Mouse (Mus musculus): ENCODE data around the gene Slc29a3. TPM values are rescaled to one million over a fixed set of nuclear protein-coding genes. Genes with fewer than 3 reads are reported as not detected.

Gene Slc29a3
- polyA plus RNA-seq, 1 experiment from 2014 or later, result 13.2 TPM

DNA sequence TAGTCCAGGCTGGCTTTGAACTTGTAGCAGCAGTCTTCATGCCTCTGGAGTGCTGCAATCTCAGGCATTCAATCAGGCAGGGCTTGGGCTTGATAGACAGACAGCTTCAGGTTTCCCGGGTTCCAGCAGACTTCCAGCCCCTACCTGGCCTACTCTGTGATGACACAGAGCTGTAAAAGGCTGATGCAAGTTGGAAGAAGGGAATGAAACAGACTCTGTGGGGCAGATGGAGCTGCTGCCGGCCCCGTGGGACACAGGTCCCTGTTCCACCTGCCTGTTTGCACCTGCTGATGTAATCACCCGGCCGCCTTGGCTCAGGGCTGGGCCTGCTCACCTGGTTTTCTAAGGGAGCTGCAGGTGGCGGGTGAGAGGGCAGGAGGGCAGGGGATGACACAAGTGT lies 38.3 kb upstream of the Slc29a3 start:
- H3K4me1 ChIP-seq, result peaks cover 12% of the 10 kb centered on the region
- H3K27me3 ChIP-seq, result no peaks in the 10 kb centered on the region
- no peak overlapping the region for H3K27ac ChIP-seq (replicated peaks)
- no peaks in the 10 kb centered on the region for H3K9me3 ChIP-seq
- H3K4me3 ChIP-seq, result no peak overlapping the region
- H3K9ac ChIP-seq (replicated peaks), result no peak overlapping the region
- no peaks in the 10 kb centered on the region for H3K36me3 ChIP-seq
- no peak for ATAC-seq (replicated peaks)
- 88% methylated on average over 6 of the region's 6 CpGs for WGBS
- H3K4me2 ChIP-seq (replicated peaks), result no peak overlapping the region

DNA sequence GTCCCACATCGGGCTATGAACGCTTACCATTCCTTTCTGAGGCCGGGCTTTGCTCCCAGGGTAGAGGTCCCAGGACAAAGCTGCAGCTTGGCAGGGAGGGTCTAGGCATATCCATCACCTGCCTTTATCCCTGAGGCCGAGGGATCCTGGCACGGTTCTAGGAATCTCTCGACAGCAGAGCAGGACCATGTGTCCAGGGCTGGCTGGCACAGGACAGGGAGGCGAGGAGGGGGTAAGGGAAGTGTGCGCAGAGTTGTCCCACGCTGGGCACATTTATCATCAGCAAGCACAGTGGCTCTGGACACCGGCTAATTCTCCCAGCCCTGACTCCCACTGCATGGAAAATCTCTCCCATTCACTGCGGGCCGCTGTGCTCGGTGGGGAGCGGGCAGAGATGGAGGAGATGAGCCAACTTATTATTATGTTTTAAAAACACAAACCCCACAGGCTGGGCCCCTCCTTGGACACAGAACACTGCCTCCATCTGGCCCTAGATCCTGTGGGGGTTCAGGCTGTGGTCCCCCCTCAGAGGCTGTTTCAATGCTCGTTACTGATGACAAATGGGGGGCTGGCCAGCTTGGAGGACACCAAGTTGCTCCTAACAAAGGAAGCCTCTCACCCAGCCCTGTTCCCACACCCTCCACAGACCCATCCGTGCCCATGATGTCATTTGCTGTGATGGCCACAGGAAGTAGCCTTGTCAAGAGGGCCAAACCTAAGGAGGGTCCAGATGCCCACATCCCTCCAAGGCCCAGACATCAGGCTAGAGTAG lies 34.9 kb upstream of the Slc29a3 start:
- Histone ChIP-seq H3K36me3 (no peaks in the 10 kb centered on the region), H3K27ac (replicated peaks) (no peak overlapping the region), H3K9me3 (no peaks in the 10 kb centered on the region), H3K27me3 (no peaks in the 10 kb centered on the region), H3K9ac (replicated peaks) (no peak overlapping the region), H3K4me2 (replicated peaks) (no peak overlapping the region), H3K4me1 (0 out of 2 replicates have a peak, but pooled peaks cover 2% of the 10 kb centered on the region), H3K4me3 (no peak overlapping the region)
- 66% methylated on average over 16 of the region's 16 CpGs for WGBS
- no peak for ATAC-seq (replicated peaks)

DNA sequence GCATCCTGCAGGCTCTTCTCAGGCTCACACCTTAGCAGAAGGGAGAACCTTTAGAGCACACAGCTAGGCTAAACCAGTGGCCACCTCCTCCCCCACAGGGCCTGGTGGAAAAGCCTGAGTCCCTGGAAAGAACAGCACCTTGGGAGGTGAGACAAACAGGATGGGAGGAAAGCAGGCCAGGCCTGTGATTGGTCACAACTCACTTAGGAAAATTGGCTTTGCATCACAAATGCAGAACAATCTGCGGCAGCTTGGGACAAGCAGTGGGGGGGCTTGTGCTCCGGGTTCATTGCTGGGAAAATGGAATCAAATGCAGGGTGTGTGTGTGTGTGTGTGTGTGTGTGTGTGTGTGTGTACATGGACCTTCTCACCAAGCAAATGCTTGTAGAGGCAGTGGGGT lies 31.0 kb upstream of the Slc29a3 start:
- Histone ChIP-seq H3K9me3 (no peaks in the 10 kb centered on the region), H3K9ac (replicated peaks) (no peak overlapping the region), H3K36me3 (no peaks in the 10 kb centered on the region), H3K4me2 (replicated peaks) (no peak overlapping the region), H3K4me3 (no peak overlapping the region), H3K27ac (replicated peaks) (no peak overlapping the region), H3K4me1 (peaks cover 7% of the 10 kb centered on the region; the same call in 1 of the 2 replicates), H3K27me3 (no peaks in the 10 kb centered on the region)
- ATAC-seq (replicated peaks), result no peak
- WGBS, result 17% methylated on average over 2 of the region's 2 CpGs

DNA sequence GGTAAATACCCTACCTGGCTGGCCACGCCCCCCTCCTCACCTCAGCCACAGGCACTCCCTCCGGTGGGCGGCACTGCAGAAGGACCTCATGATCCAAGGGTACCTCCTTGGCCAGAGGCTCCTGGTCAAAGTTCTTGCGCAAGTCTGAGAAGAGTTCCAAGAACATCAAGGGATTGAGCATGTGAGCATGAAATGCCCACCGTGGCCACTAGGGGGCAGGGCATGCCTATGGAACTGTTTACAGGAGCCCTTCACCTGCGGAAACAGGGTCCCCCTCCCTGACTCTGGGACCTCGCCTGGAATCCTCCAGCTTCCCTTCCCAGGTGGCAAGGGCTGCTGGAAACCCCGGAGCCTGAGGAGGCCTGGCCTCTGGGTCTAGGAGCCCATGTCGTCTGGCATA lies 27.0 kb upstream of the Slc29a3 start:
- H3K9me3 ChIP-seq, result no peaks in the 10 kb centered on the region
- H3K4me2 ChIP-seq (replicated peaks), result peak overlapping the region; percentile 36
- peaks cover 5% of the 10 kb centered on the region; the same call in 1 of the 2 replicates for H3K4me1 ChIP-seq
- no peak overlapping the region for H3K9ac ChIP-seq (replicated peaks)
- ATAC-seq (replicated peaks), result peak; percentile 35; the same call in 1 of the 2 replicates
- H3K27ac ChIP-seq (replicated peaks), result no peak overlapping the region
- no peaks in the 10 kb centered on the region for H3K27me3 ChIP-seq
- WGBS, result 10% methylated on average over 9 of the region's 9 CpGs
- no peaks in the 10 kb centered on the region for H3K36me3 ChIP-seq
- no peak overlapping the region for H3K4me3 ChIP-seq

DNA sequence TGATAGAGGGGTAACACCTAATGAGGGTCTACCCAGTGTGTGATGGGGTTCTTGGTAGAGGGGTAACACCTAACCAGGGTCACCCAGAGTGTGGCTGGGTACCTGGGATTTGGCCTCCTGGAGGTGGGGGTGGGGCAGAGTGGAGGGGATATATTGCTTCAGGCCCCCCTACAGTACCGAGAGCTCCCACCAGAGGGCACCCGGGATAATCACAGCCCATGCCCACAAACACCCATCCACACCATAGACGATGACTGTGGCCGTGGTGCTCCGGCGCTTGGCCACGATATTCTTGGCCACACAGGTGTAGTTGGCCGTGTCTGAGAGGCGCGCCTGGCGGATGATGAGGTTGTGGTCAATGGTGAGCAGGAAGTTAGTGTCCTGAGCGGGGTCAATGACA lies 25.9 kb upstream of the Slc29a3 start:
- H3K27ac ChIP-seq (replicated peaks), result no peak overlapping the region
- no peak overlapping the region for H3K4me2 ChIP-seq (replicated peaks)
- peaks cover 5% of the 10 kb centered on the region; the same call in 1 of the 2 replicates for H3K4me1 ChIP-seq
- ATAC-seq (replicated peaks), result peak; percentile 18; the same call in 1 of the 2 replicates
- 67% methylated on average over 12 of the region's 12 CpGs for WGBS
- H3K4me3 ChIP-seq, result no peak overlapping the region
- H3K27me3 ChIP-seq, result no peaks in the 10 kb centered on the region
- H3K9ac ChIP-seq (replicated peaks), result no peak overlapping the region
- H3K36me3 ChIP-seq, result no peaks in the 10 kb centered on the region
- H3K9me3 ChIP-seq, result no peaks in the 10 kb centered on the region

DNA sequence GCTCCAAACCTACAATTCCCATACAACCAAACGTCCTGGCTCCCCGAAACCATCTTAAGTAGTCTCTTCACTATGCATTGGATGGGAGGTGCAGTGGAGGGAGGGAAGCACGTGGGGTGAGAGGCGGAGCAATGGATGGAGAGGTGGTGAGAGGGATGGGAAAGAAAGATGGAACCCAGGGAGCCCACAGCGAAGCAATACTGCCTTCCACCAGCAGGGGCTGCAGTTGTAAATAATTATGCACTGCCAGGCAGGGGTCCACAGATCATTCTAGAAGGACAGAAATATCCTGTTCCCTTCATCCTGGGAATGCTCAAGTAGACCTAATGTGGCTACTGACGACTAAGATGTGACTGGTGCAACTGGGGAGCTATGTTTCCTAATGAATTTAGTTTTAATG lies 22.9 kb upstream of the Slc29a3 start:
- no peak overlapping the region for H3K27ac ChIP-seq (replicated peaks)
- H3K4me2 ChIP-seq (replicated peaks), result no peak overlapping the region
- no peaks in the 10 kb centered on the region for H3K9me3 ChIP-seq
- ATAC-seq (replicated peaks), result no peak
- peaks cover 5% of the 10 kb centered on the region; the same call in 1 of the 2 replicates for H3K4me1 ChIP-seq
- H3K36me3 ChIP-seq, result no peaks in the 10 kb centered on the region
- H3K4me3 ChIP-seq, result no peak overlapping the region
- no peaks in the 10 kb centered on the region for H3K27me3 ChIP-seq
- H3K9ac ChIP-seq (replicated peaks), result no peak overlapping the region
- WGBS, result 75% methylated on average over 6 of the region's 6 CpGs

DNA sequence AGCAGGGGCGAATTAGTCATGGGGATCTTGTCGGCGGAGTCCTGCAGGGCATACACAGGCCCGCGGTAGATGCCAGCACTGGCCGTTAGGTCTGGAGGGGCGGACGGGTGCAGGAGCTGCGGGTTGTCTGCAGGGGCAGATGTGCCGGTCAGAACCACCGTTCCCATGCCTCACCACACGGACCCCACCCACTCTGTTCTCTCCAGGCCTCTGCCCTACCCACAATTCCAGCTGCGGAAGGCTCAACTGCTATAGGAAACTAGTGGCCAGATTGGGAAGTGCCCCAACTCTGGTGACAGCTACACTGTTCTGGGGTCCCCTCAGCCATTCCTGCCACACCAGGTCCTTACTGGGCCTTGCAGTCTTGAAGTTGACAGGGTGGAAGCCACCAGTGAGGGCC lies 22.0 kb upstream of the Slc29a3 start:
- 97% methylated on average over 13 of the region's 13 CpGs for WGBS
- no peaks in the 10 kb centered on the region for H3K9me3 ChIP-seq
- no peaks in the 10 kb centered on the region for H3K4me1 ChIP-seq
- no peaks in the 10 kb centered on the region for H3K36me3 ChIP-seq
- no peak overlapping the region for H3K9ac ChIP-seq (replicated peaks)
- no peak overlapping the region for H3K27ac ChIP-seq (replicated peaks)
- no peak for ATAC-seq (replicated peaks)
- H3K4me2 ChIP-seq (replicated peaks), result no peak overlapping the region
- H3K27me3 ChIP-seq, result no peaks in the 10 kb centered on the region
- no peak overlapping the region for H3K4me3 ChIP-seq

DNA sequence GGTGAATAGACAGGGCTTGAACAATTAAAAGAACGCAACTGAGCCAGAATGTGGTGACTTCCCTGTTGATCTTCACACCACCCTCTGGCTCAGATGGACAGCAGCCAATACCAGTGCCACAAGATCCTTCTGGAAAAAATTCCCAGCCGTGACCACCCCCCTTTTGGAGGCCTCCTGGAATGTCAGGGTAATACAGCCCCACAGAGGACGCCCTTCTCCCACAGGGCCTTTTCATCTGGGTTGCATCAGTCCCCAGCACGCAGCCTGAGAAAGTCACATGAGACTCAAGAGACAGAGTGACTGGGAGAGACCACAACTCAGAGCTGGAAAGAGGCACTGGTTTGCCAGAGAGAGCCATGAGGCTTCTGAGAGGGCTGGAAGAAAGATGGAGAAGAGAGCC lies 18.3 kb upstream of the Slc29a3 start:
- Histone ChIP-seq H3K9me3 (no peaks in the 10 kb centered on the region), H3K4me1 (no peaks in the 10 kb centered on the region), H3K4me2 (replicated peaks) (no peak overlapping the region), H3K36me3 (no peaks in the 10 kb centered on the region), H3K27me3 (no peaks in the 10 kb centered on the region), H3K4me3 (no peak overlapping the region), H3K27ac (replicated peaks) (no peak overlapping the region), H3K9ac (replicated peaks) (no peak overlapping the region)
- ATAC-seq (replicated peaks), result no peak
- WGBS, result 65% methylated on average over 4 of the region's 4 CpGs

DNA sequence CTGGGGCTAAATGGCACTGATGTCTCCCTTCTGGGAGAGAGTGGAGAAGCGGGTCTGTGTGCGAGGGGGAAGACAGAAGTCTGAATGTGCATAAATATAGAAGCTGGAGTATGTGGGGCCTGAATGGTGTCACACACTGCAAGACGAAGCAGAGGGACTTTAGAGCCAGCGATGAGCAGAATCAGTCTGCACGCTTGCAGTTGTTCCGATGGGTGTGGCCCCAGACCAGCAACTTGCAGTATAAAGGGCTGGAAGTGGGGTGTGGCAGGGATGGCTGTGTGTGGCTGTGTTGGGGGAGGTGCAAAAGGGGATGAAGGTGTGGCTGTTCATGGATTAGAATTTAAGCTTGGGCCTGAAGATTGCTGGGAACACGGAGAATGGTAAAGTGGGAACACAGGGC lies 16.0 kb upstream of the Slc29a3 start:
- H3K9me3 ChIP-seq, result no peaks in the 10 kb centered on the region
- H3K27ac ChIP-seq (replicated peaks), result no peak overlapping the region
- H3K36me3 ChIP-seq, result no peaks in the 10 kb centered on the region
- no peak overlapping the region for H3K4me2 ChIP-seq (replicated peaks)
- WGBS, result 87% methylated on average over 7 of the region's 7 CpGs
- no peak overlapping the region for H3K4me3 ChIP-seq
- ATAC-seq (replicated peaks), result no peak
- no peaks in the 10 kb centered on the region for H3K27me3 ChIP-seq
- H3K4me1 ChIP-seq, result no peaks in the 10 kb centered on the region
- no peak overlapping the region for H3K9ac ChIP-seq (replicated peaks)

DNA sequence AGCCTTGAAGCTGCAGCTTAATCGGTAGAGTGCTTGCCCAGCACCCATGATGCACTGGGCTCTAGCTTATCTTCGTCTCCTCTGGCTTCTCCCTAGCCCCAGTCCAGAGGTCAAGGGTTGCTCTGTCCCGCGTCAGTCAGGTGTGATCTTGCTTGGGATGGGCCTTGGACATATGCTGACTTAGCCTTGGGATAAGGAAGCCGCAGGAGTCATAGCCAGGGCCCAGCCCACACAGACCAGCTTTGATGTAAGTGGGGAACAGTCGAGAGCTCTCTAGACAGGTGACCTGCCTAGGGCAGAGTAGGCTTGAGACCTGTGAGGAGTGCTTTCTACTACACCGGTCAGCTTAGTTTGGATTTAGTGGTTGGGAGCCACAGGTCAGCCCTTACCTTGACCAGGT lies 14.8 kb upstream of the Slc29a3 start:
- 87% methylated on average over 7 of the region's 7 CpGs for WGBS
- Histone ChIP-seq H3K27me3 (no peaks in the 10 kb centered on the region), H3K9me3 (no peaks in the 10 kb centered on the region), H3K9ac (replicated peaks) (no peak overlapping the region), H3K4me1 (no peaks in the 10 kb centered on the region), H3K4me3 (no peak overlapping the region), H3K27ac (replicated peaks) (no peak overlapping the region), H3K36me3 (no peaks in the 10 kb centered on the region), H3K4me2 (replicated peaks) (no peak overlapping the region)
- ATAC-seq (replicated peaks), result no peak

DNA sequence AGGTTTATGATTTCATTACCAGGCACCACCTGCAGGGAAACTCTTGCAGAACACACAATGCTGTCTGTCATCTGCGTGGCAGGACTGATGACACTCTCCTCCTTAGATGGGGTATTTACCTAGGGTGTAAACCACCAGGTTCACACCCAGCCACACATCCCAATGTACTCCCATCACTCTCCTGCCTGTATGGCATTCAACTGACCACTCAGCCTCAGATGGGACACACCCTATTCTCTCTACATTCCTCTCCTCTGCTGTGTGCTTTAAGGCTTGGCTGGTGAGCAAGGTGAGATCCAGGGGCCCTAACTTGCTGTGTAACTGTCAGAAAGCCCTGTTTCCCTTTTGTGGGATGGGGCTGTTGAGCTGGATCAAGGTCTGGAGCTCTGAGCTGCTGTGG lies 9.5 kb upstream of the Slc29a3 start:
- Histone ChIP-seq H3K4me1 (no peaks in the 10 kb centered on the region), H3K27ac (replicated peaks) (no peak overlapping the region), H3K9ac (replicated peaks) (no peak overlapping the region), H3K36me3 (no peaks in the 10 kb centered on the region), H3K4me2 (replicated peaks) (no peak overlapping the region), H3K4me3 (no peak overlapping the region), H3K27me3 (no peaks in the 10 kb centered on the region), H3K9me3 (no peaks in the 10 kb centered on the region)
- WGBS, result 80% methylated on average over 1 of the region's 1 CpGs
- ATAC-seq (replicated peaks), result no peak

DNA sequence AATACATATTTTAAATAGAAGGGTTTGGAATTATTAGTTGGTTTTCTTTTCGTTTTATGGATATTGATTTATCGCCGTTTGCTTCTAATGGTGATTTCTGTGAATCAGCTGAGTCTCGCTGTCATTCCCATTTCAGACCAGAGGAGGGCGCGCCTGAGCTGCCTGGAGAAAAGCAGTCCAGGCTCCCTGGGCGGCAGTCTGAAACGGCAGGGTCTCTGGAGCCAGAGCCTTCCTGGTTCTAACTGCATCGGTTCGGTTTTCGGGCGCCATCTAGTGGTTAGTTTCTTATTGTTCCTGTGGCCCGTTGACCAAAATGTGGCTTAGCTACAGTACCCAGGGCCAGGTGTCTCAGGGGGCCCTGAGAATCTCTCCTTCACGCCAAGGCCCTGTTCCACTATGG lies 7.8 kb upstream of the Slc29a3 start:
- Histone ChIP-seq H3K36me3 (no peaks in the 10 kb centered on the region), H3K4me2 (replicated peaks) (no peak overlapping the region), H3K4me3 (no peak overlapping the region), H3K9me3 (no peaks in the 10 kb centered on the region), H3K27me3 (no peaks in the 10 kb centered on the region), H3K4me1 (no peaks in the 10 kb centered on the region), H3K27ac (replicated peaks) (no peak overlapping the region), H3K9ac (replicated peaks) (no peak overlapping the region)
- ATAC-seq (replicated peaks), result peak; percentile 86
- whole genome bisulfite sequencing, result 5% methylated on average over 14 of the region's 14 CpGs

DNA sequence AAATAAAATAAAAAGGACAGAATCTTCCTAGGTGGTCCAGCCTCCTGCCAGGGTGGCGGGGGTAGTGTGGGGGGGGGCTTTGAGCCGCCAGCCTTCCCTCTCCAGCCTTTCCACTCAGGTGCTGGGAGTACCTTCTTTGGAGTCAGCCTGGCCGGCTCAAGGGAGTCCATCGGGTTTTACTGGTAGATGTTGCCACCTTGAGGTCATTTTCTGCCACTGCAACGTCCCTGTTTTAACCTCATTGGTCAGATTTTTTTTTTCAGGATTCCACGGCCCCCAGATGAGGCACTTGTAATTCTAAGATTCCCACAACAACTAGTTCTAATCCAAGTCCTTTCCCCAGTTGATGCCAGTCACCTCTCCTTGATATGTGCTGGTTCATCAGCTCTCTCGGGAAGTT lies 4.4 kb upstream of the Slc29a3 start:
- Histone ChIP-seq H3K9ac (replicated peaks) (no peak overlapping the region), H3K9me3 (no peaks in the 10 kb centered on the region), H3K36me3 (no peaks in the 10 kb centered on the region), H3K4me2 (replicated peaks) (no peak overlapping the region), H3K4me1 (peaks cover 7% of the 10 kb centered on the region), H3K27ac (replicated peaks) (no peak overlapping the region), H3K27me3 (no peaks in the 10 kb centered on the region), H3K4me3 (no peak overlapping the region)
- ATAC-seq (replicated peaks), result no peak
- WGBS, result 5% methylated on average over 7 of the region's 7 CpGs

Measured in forebrain, embryonic 15.5 days (tissue).